Mouse (Mus musculus): Measurements from ENCODE around the gene Bbx. TPM values are rescaled to one million over a fixed set of nuclear protein-coding genes. Genes with fewer than 3 reads are reported as not detected.
A peak's percentile ranks its signal among the peaks of the same experiment; 100 is the strongest.

Bbx gene
- total and polyA plus RNA-seq, 3 experiments, result 6.5 to 36.0 (median 9.2) TPM

DNA sequence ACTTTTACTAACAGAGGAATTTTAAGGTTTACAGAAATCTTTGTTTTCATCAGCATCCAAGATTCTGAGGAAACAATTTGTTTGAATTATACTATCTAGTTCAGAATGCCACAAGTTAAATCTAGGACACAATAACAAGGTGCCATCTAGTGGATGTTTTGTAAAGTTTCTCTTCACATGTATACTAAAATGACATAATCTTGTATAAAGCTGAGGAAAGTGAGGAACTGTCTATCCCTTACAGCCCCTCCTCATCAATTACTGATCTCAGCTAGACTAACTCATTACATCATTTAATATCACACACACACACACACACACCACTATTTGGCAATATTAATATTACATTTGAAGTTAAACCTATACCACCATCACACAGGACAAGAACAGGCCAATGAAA is 125.5 kb downstream of the Bbx start:
- H3K27me3 ChIP-seq (ENCODE audit: control insufficient read depth in 1 of 2, insufficient read depth in 2 of 2, low read length in 2 of 2), result no peaks in the 10 kb centered on the region
- H3K36me3 ChIP-seq (ENCODE audit: control insufficient read depth in 1 of 2, insufficient read depth in 2 of 2, low read length in 2 of 2), result no peaks in the 10 kb centered on the region
- H3K79me2 ChIP-seq (ENCODE audit: control insufficient read depth, insufficient read depth, low read length, poor library complexity), result no peaks in the 10 kb centered on the region
- no peak overlapping the region for H3K9ac ChIP-seq (ENCODE audit: control insufficient read depth, low read depth, low read length, poor library complexity, severe bottlenecking)
- no peak overlapping the region for H3K27ac ChIP-seq (ENCODE audit: control insufficient read depth, low read depth, low read length)
- no peaks in the 10 kb centered on the region for H3K4me1 ChIP-seq (ENCODE audit: control insufficient read depth in 1 of 2, insufficient read depth in 2 of 2, low read length in 2 of 2)
- peak; percentile 53 for DNase-seq (ENCODE audit: low read depth, low spot score)
- H3K9me3 ChIP-seq (replicated peaks; ENCODE audit: insufficient read depth, low read length), result no peaks in the 10 kb centered on the region
- no peak overlapping the region for H3K4me3 ChIP-seq (ENCODE audit: control insufficient read depth in 1 of 2, insufficient read depth in 1 of 2, low read depth in 2 of 2, low read length in 2 of 2)
- TF ChIP-seq CTCF (IDR thresholded peaks at IDR 0.05 in 2 of 3, conservative IDR thresholded peaks at IDR 0.05 in 1 of 3; ENCODE audit: control insufficient read depth in 1 of 3, insufficient read depth in 1 of 3, low read depth in 2 of 3, low read length in 3 of 3, poor library complexity in 1 of 3, severe bottlenecking in 1 of 3) (peak in 2 of 3 experiments; percentile 41 to 69; a peak in 4 of 6 replicates), RAD21 (IDR thresholded peaks at IDR 0.05; ENCODE audit: low read depth, low read length) (peak; percentile 82), GATA1 (IDR thresholded peaks at IDR 0.05; ENCODE audit: low read depth, low read length) (no peak), ZC3H11A (IDR thresholded peaks at IDR 0.05; ENCODE audit: low read depth, low read length) (peak; percentile 35), SMC3 (IDR thresholded peaks at IDR 0.05; ENCODE audit: low read depth, low read length) (peak; percentile 72)

DNA sequence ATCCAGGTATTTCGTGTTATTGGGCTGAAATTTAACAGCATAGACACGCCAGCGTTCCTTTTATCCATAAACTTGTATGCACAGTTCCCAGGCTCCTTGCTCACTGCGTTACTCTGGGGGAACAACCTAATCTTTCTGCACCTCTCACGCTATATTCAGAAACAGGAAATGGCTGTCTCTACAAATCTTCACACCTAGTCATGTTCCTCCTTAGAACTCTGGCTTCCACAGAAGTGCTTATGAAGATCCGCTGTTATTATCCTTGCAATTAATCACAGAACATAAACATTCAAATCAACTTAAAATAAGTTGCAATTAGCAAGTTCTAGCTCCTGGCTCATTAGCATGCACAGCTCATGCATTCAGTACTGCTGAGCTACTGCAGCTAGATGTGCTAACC is 127.0 kb downstream of the Bbx start:
- H3K27me3 ChIP-seq (ENCODE audit: control insufficient read depth in 1 of 2, insufficient read depth in 2 of 2, low read length in 2 of 2), result no peaks in the 10 kb centered on the region
- no peaks in the 10 kb centered on the region for H3K4me1 ChIP-seq (ENCODE audit: control insufficient read depth in 1 of 2, insufficient read depth in 2 of 2, low read length in 2 of 2)
- no peaks in the 10 kb centered on the region for H3K79me2 ChIP-seq (ENCODE audit: control insufficient read depth, insufficient read depth, low read length, poor library complexity)
- no peak for TF ChIP-seq POLR2AphosphoS2 (IDR thresholded peaks at IDR 0.05; ENCODE audit: low read length)
- TF ChIP-seq ZC3H11A (IDR thresholded peaks at IDR 0.05; ENCODE audit: low read depth, low read length), result no peak
- no peak for TF ChIP-seq ELF1 (IDR thresholded peaks at IDR 0.05; ENCODE audit: low read depth, low read length)
- TF ChIP-seq TCF12 (IDR thresholded peaks at IDR 0.05; ENCODE audit: low read depth, low read length), result no peak
- TF ChIP-seq E2F4 (IDR thresholded peaks at IDR 0.05; ENCODE audit: borderline replicate concordance, low read depth, low read length), result no peak
- no peak for TF ChIP-seq MEF2A (IDR thresholded peaks at IDR 0.05; ENCODE audit: extremely low read depth, insufficient replicate concordance, low read depth, low read length, poor library complexity, severe bottlenecking)
- no peak for TF ChIP-seq POLR2AphosphoS5 (IDR thresholded peaks at IDR 0.05; ENCODE audit: borderline replicate concordance, low read depth, low read length)
- TF ChIP-seq NRF1 (IDR thresholded peaks at IDR 0.05; ENCODE audit: insufficient read depth, low read depth, low read length, poor library complexity, severe bottlenecking), result no peak
- TF ChIP-seq RAD21 (IDR thresholded peaks at IDR 0.05; ENCODE audit: low read depth, low read length), result no peak
- TF ChIP-seq SIN3A (IDR thresholded peaks at IDR 0.05; ENCODE audit: low read length), result no peak
- no peak for TF ChIP-seq MAX (IDR thresholded peaks at IDR 0.05; ENCODE audit: low read length)
- no peak for TF ChIP-seq ZKSCAN1 (IDR thresholded peaks at IDR 0.05; ENCODE audit: low read depth, low read length)
- no peak for TF ChIP-seq KAT2A (conservative IDR thresholded peaks at IDR 0.05; ENCODE audit: low read depth, low read length)
- TF ChIP-seq MXI1 (IDR thresholded peaks at IDR 0.05; ENCODE audit: low read depth, low read length), result no peak
- TF ChIP-seq TBP (IDR thresholded peaks at IDR 0.05; ENCODE audit: low read depth, low read length), result no peak
- TF ChIP-seq ZMIZ1 (IDR thresholded peaks at IDR 0.05; ENCODE audit: low read depth, low read length), result no peak
- no peak for TF ChIP-seq ETS1 (IDR thresholded peaks at IDR 0.05; ENCODE audit: low read depth, low read length)
- no peak for TF ChIP-seq HCFC1 (IDR thresholded peaks at IDR 0.05; ENCODE audit: low read depth, low read length)
- no peak for TF ChIP-seq JUND (IDR thresholded peaks at IDR 0.05; ENCODE audit: low read depth, low read length)
- TF ChIP-seq CTCF (IDR thresholded peaks at IDR 0.05 in 2 of 3, conservative IDR thresholded peaks at IDR 0.05 in 1 of 3; ENCODE audit: control insufficient read depth in 1 of 3, insufficient read depth in 1 of 3, low read depth in 2 of 3, low read length in 3 of 3, poor library complexity in 1 of 3, severe bottlenecking in 1 of 3), result no peak
- H3K9me3 ChIP-seq (replicated peaks; ENCODE audit: insufficient read depth, low read length), result no peaks in the 10 kb centered on the region
- peak; percentile 24 for DNase-seq (ENCODE audit: low read depth, low spot score)
- no peak overlapping the region for H3K27ac ChIP-seq (ENCODE audit: control insufficient read depth, low read depth, low read length)
- no peak overlapping the region for H3K4me3 ChIP-seq (ENCODE audit: control insufficient read depth in 1 of 2, insufficient read depth in 1 of 2, low read depth in 2 of 2, low read length in 2 of 2)
- no peak overlapping the region for H3K9ac ChIP-seq (ENCODE audit: control insufficient read depth, low read depth, low read length, poor library complexity, severe bottlenecking)
- H3K36me3 ChIP-seq (ENCODE audit: control insufficient read depth in 1 of 2, insufficient read depth in 2 of 2, low read length in 2 of 2), result no peaks in the 10 kb centered on the region

All from MEL (cell line).